Mouse (Mus musculus): ENCODE results near the gene Tpra1.

Tpra1 gene

DNA sequence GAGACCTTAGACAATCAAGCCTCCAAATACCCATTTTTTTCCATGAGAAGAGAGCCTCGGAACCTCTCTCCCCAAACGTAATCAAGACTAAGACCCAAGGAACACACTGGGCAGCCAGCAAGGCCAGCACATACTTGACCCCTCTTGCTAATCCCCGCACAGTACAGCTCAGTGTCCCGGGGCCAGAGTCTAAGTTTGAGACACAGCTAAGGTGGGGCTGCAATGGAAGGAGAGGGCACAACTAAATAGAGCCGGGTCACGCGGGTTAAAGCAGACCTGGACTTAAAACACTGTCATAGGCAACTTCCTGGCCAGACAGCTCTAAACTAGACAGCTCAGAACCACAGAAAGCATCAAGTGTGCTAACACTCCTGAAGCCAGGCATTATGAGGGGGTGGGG lies 11.2 kb upstream of the Tpra1 start:
- no peak for DNase-seq (ENCODE audit: low spot score)

DNA sequence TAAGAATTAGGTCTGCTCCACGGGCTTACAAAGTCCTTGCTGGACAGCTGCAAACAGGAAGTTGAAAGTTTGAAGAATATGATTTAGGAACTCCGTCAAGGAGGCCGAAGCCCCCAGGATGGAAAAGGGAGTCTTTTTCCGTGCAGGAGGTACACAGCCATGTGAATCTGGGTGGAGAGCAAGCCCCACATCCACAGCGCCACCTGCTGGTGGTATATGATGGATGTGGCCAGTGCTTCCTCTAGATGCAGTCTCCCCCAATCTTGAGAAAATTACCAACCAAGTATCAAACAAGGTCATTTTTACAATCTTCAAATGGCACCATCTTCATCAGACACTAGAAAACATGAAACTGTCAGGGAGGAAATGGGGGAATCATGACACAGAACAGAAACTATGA lies 8.5 kb upstream of the Tpra1 start:
- peak; percentile 67 for DNase-seq (ENCODE audit: low spot score)

DNA sequence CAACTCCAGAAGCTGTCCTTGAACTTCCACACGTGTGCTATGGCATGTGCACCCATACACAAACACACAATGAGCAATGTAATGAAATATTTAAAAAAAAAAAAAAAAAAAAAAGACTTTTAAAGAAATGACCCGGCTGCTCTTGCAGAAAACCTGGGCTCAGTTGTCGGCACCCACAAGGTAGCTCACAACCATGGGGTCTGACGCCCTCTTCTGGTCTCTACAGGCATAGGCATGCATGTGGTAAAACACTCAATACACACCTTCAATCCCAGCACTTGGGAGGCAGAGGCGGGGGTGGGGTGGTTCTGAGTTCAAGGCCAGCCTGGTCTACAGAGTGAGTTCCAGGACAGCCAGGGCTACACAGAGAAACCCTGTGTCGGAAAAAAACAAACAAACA lies 6.1 kb upstream of the Tpra1 start:
- no peak for DNase-seq (ENCODE audit: low spot score)

DNA sequence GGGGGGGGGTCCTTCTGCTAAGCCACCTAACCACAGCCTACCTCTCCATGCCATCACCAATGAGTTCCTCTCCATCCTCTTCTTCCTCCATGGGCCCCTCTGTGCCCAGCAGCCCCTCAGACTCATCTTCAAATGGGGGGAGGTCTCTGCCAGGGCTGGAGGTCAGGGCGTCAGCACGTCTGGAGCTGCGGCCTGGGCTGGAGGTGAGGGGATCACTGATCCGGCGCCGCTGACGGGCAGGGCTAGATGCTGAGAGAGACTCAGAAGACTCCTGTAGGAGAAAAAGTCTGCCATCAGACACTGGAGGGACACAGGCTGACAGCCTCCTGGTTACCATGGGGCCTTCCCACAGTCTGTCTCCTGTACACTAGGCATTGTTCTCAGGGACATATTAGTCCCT lies 4.8 kb upstream of the Tpra1 start:
- DNase-seq (ENCODE audit: low spot score), result no peak

DNA sequence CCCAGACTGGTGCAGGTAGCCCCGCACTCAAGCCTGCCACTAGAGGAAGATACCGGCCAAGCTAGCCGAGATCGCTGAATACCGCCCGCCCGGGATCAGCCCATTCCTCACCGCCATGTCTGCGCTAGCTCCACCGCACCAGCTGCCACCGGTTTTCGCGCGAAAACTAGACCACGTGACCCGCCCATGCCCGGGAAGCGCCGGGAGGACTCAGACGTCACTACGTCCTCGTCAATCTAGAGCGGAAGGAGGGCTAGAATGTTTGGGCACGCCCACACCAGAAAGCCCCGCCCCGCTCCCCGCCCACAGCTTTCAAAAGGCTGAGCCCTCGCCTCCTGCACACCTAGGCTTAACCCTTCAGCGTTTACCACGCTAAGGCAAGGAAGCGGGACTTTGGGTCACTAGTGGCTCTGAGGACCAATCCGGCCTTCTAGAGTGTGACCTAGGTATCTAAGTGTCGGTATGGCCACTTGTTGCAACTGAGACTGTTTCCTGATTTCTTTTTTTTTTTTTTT lies 3.5 kb upstream of the Tpra1 start, which contains the start of gene Mcm2:
Mcm2 (minus strand) TSS at position 247 of the 515 bp plus-strand sequence.
- peak; percentile 88 for DNase-seq (ENCODE audit: low spot score)

DNA sequence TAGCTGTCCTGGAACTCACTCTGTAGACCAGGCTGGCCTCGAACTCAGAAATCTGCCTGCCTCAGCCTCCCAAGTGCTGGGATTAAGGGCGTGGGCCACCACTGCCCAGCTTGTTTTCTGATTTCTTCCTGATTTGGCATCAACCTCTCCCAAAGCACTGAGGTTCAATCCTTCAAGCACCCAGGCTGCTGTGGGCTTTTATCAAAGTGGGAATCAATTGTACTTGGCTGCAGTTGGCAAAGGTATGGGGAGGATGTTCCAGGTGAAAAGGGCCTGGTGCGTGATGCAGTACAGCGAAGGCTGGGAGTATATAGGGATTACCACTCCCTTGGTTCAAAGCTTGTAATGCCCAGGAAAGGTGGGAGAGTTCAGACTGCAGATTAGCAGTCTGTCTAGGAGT lies 3.0 kb upstream of the Tpra1 start:
- peak; percentile 6 for DNase-seq (ENCODE audit: low spot score)

DNA sequence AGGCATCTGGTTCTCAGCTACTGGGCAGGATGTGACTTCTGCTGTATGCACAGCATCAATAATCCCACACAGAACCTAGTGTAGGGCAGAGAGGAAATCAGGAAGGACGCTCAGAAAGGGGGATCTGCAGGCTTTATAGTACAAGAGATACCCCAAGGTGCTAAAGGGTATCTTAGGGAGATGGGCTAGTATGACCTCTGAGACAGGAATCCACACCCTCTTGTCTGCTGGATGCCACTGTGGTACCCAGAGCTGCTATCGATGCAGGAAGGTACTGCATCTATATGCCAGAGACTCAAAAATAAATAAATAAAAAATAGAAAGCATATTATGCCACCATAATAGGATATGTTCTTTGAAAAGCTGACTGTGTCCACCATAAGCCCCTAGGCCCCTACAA lies 2.4 kb upstream of the Tpra1 start:
- DNase-seq (ENCODE audit: low spot score), result no peak

DNA sequence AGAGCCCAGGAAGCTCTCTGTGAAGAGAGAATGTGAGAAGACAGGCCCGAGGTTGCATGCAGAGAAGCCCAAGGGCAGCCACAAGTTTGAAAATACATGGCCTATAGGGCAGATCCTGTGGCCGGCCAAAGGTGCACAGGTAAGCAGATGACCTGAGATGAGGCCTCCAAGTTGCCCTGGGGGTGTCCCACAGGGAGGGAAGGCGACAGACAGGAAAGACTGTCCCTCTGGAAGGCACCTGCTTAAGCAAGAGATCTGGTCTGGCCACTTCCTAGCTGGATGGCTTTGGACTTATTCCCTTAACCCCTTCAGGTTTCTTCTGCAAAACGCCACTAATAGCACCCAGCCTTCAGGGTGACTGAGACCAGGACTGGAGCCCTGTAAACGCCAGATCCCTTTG lies 580 bp upstream of the Tpra1 start:
- DNase-seq (ENCODE audit: low spot score), result peak; percentile 10

DNA sequence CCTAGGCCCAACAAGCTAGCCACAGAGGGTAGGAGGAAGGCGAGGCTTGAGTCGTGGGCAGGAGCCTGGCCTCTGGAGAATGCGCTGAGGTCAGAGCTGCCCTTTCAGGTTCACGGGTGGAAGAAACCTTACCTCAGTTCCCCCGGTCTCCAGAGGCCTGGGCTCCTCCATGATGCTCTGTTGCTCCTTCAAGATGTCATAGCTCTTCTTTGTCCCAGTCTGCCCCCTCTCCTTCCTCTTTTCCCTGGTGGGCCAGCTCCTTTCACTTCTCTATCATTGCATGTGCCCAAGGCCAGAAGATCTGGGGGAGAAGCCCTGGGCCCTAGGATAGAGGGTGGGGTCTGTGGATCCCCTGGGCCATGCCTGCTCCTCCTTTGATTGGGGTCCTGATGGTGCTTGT lies 1.7 kb downstream of the Tpra1 start:
- DNase-seq (ENCODE audit: low spot score), result peak; percentile 22

DNA sequence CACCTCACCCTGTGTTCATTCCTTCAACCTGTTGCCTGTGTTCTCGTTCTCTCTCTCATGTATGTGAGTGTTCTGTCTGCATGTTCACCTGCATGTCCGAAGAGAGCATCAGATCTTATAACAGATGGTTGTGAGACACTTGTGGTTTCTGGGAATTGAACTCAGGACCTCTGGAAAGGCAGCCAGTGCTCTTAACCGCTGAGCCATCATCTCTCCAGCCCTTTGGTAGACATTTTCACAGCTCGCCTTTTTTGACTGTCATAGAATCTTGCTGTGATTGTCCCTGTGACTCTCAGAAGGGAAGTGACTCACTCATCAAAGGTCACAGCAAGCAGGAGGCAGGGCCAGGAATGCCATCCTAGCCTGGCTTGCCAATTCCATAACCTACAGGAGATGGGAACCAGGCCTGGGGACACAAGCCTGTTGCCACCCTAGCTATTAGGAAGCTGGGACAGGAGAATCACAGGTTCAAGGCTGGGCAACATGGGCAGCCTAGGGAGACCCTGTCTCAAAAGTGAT lies 2.5 kb downstream of the Tpra1 start:
- DNase-seq (ENCODE audit: low spot score), result no peak

DNA sequence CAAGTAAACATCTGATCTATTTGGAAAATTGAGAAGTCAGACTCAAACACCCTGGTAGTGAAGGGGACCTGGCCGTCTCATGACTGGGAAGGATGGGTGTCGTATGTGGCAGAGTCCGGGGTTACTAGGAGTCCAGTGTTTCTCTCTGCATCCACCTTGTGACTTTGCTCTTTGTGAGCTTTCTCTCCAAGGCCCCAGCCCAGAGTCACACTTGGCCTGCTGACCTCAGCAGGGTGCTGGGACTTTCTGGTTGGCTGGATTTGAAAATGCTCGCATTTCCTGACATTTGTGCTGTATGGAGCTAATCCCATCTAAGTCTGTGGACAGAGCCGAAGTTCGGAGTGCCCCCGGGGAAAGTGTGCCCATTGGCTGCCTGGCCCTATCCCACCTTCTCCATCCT lies 3.0 kb downstream of the Tpra1 start:
- DNase-seq (ENCODE audit: low spot score), result no peak

DNA sequence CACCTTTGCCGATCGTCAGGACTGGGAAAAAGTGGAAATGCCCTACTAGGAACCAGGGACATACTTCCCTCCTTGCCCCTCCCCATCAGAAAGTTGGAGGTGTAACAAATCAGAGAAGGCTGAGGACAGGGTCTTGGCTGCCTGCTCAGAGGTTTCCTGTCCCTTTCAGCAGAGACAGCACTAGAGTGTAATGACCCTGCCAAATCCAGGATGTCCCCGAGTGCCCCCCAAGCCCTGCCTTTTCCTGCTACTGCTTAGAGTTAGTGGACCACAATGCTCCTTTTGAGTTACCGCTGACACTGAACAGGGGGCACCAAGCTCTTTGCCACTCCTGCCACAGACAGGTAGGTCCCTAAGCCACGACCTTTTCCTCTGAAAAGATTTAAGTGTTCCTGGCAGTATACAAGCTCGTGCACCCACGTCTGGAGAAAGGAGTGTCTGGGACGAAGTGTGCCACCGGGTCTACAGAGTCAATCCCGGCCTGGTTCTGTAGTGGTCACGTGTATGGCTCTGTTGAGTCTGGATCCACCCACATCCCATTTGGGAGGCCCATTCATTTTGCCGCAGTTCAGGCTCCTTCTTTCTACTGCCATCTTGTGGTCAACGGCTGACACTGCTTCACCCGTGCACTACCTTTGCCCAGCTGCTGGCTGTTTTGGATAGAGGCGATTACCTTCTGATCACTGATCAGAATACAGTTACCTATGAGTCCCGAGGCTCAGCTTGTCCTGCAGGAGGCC lies 4.5 kb downstream of the Tpra1 start:
- peak; percentile 64 for DNase-seq (ENCODE audit: low spot score)

DNA sequence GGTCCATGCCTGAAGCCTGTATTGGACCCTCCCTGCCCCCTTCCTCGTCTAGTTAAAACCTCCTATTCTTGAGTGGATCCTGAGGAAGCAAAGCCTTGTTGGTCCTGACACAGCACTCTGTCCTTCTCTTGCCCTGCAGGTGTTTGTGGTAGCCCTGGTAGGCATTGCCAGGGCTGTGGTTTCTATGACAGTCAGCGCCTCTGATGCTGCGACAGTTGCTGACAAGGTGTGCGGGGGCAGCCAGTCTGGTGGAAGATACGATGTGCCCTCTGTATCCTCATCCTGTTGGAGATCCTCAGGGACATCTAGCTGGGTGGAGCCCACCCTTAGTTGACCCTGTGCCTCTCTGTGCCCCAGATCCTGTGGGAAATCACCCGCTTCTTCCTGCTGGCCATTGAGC lies 7.1 kb downstream of the Tpra1 start:
- no peak for DNase-seq (ENCODE audit: low spot score)

DNA sequence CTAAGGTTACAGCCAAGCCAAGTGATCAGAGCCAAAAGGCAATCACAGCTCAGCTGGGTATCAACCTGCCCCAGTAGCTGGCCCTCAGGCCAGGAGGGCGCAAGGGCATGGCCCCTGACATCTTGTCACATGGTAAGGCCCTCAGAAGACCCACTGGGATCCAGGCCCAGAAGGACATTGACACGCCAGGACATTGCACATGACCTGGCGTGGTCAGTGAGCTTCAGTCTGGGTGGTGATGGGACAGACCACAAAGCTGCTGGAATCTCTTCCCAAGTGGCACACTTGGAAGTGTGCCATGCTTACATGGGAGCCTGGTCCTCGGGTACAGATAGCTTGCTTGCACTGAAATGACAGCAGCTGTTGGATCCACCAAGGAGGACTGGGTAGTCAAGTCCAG lies 11.0 kb downstream of the Tpra1 start:
- peak; percentile 8 for DNase-seq (ENCODE audit: low spot score)

DNA sequence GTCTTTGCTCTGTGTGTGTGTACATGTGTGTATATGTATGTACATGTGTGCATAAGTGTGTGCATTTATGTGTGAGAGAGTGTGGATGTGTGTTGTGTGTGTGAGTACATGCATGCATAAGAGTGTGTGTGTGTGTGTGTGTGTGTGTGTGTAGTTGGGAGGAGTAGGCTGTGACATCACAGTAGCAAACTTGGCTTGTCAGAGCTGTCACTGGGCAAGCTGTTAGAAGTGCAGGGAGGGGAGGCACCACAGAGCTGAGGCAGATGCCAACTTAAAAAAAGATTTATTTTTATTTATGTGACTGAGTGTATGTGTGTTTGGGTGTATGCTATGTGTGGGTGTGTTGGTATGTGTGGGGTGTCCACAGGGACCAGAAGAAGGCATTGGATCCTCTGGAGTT lies 11.4 kb downstream of the Tpra1 start:
- no peak for DNase-seq (ENCODE audit: low spot score)

DNA sequence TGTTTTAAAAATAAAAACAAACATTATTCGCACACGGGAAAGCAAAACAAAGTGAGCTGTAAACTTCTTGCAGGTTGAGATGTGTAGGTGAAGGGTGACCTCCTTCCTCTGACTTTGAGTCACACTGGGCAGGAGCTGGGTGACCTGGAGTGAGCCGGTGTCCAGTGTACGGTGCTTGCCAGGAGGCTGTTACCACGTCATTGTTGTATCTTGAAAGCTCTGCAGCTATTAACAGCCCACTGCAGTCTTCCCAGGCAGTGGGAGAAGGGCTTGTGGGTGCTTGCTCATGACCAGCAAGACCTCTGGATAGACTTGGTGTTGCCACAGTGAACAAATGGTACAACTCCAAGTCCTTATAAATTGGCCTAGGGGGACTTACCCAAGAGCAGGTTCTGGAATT lies 12.7 kb downstream of the Tpra1 start:
- no peak for DNase-seq (ENCODE audit: low spot score)

DNA sequence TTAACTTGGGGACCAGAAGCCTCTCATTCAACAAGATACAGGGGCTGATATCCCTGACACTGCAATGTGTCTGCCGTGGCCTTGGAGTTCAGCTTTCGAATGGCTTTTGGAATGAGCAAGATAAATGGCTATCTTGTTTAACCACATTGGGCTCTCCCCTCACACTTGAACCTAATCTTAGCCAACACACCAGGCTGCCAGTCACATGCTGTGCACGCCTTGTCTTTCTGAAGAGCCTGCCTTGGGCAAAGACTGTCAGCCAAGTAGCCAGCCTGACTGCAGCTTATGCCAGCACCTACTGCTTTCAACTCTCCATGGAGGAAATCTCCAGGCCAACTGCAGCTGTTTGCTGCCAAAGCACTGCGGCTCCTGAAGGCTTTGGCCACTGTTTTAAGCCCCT lies 13.5 kb downstream of the Tpra1 start:
- DNase-seq (ENCODE audit: low spot score), result no peak

DNA sequence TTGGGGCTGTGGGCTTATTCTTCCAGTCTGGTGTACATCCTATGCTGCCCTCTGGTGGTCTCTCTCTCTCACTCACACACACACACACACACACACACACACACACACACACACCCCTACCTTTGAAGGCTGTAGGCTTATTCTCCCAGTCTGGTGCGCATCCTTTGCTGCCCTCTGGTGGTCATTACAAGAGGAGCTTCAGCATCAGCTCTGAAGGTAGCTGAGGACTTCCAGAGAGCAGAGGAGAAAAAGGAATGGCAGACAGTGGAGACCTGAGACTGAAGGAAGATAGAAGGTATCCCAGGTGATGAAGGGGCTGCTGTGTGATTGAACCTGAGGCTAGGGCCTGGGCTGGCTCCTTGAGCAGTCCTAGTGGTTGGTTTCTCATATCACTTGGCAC lies 14.1 kb downstream of the Tpra1 start:
- DNase-seq (ENCODE audit: low spot score), result peak; percentile 67

DNA sequence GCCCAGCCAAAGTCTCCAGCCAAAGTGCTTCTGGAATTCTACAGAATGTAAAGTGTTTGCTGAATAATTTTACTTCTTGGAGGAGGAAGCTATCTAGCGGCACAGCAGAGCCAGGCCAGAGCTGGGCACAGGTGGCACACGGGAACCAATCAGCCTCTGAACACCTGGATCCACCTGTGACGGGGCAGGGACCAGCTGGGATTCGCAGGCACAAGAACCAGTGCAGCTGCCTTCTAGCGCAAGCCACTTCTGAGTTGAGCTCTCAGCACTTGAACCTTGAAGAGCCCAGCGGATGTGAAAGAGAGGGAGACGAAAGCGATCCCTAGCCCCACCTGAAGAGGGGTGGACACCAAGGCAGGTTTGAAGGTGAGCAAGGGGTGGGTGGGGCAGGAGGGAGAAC lies 16.8 kb downstream of the Tpra1 start:
- no peak for DNase-seq (ENCODE audit: low spot score)

DNA sequence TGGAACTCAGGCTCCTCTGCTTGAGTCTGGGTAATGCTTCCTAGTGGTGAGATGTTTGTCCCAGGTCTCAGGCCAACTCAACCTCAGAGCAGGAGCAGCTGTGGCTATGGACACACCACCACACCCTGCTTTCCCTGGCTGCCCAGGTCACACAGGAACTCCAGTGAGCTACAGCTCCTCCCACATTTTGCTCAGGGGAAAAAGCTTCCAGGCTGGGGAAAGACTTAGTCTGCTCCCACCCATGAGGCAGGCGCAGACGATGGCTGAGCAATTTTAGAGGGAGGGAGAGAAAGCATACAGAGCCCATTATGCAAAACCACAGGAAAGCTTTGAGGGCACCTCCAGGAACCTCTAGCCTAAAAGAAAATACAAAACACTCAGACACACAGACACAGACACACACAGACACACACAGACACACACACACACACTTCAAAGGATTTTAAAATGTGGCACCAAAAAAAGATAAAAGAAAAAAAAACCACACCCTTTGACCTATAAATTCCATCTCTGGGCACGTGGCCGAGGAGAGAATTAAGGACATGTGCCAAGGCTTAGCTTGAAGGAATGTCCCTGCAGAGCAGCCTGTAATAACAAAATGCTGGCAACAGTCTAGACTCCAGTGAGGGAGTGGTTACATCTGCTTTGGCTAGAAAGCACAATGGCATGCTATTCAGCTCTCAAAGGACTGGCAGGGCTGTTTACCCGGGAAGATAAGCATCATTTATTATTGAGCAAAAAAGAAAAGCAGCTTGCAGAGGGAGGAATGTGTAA lies 22.6 kb downstream of the Tpra1 start:
- DNase-seq (ENCODE audit: low spot score), result no peak

DNA sequence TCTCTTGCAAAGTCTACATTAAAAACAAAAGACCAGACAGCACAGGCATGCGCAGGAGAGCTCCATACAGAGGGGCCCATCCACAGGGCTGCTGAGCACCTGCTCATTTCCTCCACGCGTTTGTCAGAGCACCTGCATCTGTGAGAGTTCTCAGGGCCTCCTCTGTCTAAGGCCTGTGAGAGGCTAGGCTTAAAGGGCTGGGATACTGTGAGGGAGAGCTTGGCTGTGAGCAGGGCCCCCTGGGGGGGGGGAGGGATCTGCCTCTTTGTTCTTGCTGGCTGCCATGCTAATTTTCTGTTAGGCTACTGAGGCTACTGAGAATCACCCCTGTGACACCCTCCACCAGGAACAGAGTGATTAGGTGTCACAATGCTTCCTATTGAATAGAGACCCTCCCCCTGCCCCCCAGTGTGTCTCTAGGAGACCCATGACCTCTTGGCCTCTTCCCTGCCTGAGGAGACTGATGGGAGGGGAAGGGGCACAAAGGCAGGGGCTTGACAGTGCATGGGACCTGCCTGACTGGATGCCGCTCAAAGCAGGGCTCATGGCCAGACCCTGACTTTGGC lies 23.7 kb downstream of the Tpra1 start:
- no peak for DNase-seq (ENCODE audit: low spot score)

DNA sequence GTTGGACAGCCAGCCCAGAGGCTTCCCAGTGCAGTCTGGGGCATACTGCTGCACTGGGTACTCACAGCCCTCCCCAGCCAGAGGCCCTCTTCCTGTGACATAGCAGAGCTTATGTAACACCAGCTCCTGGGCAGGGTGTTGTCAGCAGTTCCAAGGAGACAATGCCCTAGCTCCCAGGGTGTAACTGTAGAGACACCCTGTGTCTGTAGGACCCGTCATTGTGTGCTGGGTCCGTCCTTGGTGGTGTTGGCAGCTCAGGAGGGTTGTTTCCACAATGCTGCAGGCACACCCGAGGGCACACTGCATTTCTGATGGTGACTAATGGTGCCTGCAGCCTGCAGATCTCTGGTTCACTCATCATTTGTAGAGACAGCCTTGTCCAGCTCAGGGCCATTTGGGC lies 24.8 kb downstream of the Tpra1 start:
- no peak for DNase-seq (ENCODE audit: low spot score)

DNA sequence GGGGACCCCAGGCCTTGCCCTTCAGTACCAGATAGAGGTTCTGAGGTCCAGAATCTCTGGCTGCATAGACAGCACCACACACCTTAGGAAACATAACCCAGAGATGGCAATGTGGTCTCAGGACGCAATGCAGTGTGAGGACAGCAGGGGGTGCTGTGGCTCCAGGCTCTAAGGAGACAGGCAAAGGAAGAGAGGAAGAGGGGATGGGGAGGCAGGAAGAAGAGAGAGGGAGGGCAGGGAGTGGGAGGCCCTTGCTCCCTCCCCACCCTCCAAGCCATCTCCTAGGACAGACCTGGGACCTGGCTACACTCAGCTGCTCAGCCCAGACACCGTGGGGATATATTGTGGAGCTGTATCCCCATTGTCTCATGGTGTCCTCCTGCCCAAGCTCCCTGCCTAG lies 25.5 kb downstream of the Tpra1 start:
- peak; percentile 85 for DNase-seq (ENCODE audit: low spot score)

All from layer of hippocampus, adult 11-12 months (tissue).